Mouse (Mus musculus): Measurements from ENCODE around the gene Trdmt1.

DNA sequence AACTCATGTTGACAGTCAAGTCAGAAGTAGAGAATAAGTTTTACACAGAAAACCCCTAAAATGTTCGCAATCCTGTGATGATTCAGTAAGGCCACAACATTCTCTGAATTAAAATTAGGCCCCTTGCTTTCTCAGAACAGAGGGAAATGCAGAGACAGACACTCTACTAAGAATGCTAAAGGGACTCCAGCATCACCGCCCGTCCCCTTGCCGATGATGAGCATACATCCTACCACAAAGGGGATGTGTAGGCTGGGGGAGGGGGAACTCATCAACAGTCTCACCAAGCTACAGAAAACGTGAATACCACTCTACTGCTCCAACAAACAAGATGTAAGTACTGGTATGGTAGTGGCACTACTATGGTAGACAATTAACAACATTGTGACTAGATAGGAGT is 15.3 kb upstream of the Trdmt1 start:
- TF ChIP-seq CTCF (IDR thresholded peaks at IDR 0.05; ENCODE audit: low read depth), result no peak
- TF ChIP-seq EP300 (IDR thresholded peaks at IDR 0.05; ENCODE audit: low read depth), result no peak

All from liver, postnatal 0 days (tissue).